Mouse (Mus musculus) G1E-ER4 (cell line): ENCODE results near the gene Gatd1. TPM values are rescaled to one million over a fixed set of nuclear protein-coding genes. Genes with fewer than 3 reads are reported as not detected.

Experiments
- GATA1 ChIP-seq: IDR thresholded peaks from one replicate; pipeline ENCODE4 v1.8.0; 2012; ENCODE audit warnings: low read length, inconsistent platforms
- polyA plus RNA-seq: library from polyadenylated mRNA; stranded (reverse); fragments of >175 nt; gene quantifications from 2 replicates; pipeline ENCODE4 v1.2.3, GENCODE M21; 2012

Gatd1 gene
- polyA plus RNA-seq, 1 experiment, result 16.7 TPM

DNA sequence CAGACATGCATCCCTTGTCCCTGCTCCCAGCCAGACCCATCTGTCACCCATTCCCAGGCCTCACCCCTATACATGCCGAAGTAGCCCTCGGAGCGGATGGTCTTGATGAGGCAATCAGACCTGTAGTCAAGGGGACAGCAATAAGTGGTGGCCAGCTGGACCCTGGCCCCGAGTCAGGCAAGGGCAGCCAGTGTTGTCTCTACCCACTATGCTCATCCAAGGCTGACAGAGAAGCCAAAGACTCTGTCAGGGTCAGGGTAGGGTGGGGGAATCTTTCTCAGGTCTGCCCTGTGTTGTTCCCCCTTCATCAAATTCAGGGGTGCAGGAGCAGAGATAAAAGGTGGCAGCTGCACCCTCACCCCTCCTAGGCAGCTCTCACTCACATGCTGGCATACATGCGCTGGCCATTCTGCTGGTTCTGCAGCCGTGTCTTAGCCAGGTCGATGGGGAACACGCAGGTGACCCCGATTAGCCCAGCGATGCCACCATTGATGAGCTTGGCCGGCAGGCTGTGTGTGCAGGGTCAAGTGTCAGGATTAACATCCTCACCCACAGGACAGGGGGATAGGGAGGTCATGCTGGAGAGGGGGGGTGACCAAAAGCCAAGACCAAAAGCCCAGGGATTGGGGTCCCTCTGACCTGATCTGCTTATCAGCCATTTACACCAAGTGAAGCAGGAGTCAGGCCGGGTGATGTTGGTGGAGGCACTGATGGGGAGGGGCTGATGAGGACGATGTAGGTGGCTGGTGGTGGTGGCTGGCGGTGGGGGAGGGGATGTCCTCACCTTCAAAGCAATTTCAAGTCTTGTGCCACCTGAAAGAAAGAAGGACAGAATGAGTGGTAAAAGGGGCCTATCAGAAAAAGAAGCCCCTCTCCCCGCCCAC is 19.8 kb upstream of the Gatd1 start:
- TF ChIP-seq GATA1, result no peak

DNA sequence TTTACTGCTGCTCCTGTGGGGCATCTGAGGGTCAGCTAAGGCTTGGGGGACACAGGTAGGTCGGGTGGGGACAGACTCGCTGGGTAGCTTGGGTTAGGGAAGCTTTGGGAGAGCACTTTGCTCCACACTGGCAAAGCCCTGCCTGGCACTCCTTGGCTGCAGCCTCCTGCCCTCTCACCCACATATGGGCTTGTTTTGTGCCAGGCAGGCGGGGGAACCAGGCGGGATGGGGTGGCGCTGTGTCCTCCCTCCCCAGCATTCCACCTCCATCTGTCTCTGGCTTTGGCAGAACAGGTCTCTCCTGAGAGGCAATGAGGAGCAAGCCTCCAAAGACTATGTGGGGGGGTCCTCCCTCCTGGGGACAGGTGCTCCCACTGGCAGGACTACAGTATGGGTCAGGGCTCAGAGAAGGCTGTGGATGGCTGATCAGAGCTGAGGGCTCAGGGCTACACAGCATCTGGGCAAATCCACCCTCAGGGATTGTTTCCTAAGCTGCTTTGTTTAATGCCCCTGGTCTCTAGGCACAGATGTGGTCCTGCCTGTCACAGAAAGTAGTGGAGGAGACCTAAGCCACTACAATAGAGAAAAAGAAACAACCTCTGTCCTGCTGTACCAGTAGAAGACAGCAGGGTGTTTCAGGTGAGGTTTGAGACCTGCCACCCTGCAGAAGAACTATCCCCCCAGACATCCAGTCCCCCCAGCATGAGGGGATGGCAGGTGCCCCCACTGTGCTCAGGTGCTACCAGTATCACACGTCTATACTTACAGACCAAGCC is 19.0 kb upstream of the Gatd1 start:
- no peak for TF ChIP-seq GATA1

GRCm38 (mm10) chr7:141432186-141432611 is 18.3 kb upstream of the Gatd1 start:
- no peak for TF ChIP-seq GATA1

GRCm38 (mm10) chr7:141431434-141432185 is 17.7 kb upstream of the Gatd1 start:
- TF ChIP-seq GATA1, result no peak

GRCm38 (mm10) chr7:141430585-141431240 is 16.8 kb upstream of the Gatd1 start:
- no peak for TF ChIP-seq GATA1

GRCm38 (mm10) chr7:141429840-141430584 is 16.1 kb upstream of the Gatd1 start:
- no peak for TF ChIP-seq GATA1

DNA sequence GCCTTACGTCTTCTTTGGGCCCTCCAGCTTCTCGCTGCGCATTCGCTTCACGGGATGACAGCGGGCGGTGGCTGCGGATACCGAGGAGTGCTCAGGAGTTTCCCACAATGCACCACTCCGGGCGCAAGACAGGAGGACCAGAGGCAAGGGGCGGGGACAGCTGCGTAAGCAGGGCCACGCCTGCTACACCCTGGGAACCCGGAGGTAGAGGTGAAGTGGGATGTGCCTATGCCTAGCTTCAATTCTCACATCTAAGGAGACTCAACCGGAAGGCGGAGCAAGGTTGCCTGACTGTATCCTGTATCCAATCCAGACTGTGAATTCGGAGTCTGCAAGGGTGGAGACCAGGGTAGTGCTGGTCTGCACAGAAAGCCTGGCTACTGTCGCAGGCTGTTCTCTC is 15.4 kb upstream of the Gatd1 start, which contains the start of gene Cend1:
TSS of gene Cend1 (minus strand) at position 182 of the 400 bp plus-strand sequence.
- no peak for TF ChIP-seq GATA1

DNA sequence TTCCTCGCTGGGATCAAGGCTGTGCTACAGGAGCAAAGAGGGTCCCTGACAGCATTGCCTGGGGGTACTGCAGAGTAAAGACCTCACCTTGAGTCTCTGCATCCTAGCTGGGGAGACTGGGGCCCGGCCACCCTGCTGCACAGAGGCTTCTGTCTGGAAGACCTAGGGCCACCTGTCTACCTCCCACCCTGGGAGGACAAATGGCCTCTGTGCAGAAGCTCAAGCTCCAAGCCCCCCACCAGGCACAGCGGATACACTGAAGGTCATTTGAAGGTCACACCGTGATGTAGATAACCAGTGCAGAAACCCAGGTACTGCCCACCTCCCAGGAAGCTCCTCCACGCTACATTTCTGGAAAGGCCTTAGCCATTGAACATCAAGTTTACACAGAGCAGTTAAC is 14.8 kb upstream of the Gatd1 start:
- no peak for TF ChIP-seq GATA1

GRCm38 (mm10) chr7:141426948-141427730 is 13.2 kb upstream of the Gatd1 start:
- TF ChIP-seq GATA1, result no peak

DNA sequence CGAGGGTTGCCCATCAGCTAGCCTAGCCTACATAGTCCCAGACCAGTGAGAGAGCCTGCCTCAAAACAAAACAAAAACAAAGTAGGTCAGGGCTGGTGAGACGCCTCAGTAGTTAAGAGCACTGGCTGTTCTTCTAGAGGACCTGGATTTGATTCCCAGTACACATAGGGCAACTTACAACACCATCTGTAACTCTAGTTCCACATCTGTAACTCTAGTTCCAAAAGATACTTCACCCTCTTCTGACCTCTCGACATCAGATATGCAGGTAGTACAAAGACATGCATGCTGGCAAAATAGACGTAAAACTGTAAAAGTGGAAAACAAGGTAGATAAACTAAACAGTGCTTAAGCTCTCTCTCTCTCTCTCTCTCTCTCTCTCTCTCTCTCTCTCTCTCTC is 9.9 kb upstream of the Gatd1 start:
- TF ChIP-seq GATA1, result no peak

- no peak for TF ChIP-seq GATA1
Measured at GRCm38 (mm10) chr7:141420030-141420702, 6.2 kb upstream of the Gatd1 start.

DNA sequence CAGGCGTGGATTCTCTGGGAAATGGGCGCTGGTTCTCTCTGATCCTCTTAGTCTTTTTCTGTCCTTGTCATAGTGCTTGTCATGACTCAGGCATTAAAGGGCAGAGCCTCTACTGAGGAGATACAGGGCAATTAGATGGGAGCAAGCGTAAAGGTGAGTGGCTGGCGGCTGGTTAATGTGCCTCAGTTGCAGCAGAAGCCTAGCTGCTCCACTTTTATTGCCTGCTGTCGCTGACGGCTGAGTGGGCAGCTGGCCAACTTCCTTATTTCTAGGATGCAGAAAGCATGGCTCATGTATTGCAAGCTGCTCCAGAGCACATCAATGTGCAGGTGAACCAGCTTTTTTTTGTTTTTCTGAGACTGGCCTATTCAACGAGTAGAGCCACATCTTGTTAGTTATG is 5.0 kb upstream of the Gatd1 start:
- TF ChIP-seq GATA1, result no peak

DNA sequence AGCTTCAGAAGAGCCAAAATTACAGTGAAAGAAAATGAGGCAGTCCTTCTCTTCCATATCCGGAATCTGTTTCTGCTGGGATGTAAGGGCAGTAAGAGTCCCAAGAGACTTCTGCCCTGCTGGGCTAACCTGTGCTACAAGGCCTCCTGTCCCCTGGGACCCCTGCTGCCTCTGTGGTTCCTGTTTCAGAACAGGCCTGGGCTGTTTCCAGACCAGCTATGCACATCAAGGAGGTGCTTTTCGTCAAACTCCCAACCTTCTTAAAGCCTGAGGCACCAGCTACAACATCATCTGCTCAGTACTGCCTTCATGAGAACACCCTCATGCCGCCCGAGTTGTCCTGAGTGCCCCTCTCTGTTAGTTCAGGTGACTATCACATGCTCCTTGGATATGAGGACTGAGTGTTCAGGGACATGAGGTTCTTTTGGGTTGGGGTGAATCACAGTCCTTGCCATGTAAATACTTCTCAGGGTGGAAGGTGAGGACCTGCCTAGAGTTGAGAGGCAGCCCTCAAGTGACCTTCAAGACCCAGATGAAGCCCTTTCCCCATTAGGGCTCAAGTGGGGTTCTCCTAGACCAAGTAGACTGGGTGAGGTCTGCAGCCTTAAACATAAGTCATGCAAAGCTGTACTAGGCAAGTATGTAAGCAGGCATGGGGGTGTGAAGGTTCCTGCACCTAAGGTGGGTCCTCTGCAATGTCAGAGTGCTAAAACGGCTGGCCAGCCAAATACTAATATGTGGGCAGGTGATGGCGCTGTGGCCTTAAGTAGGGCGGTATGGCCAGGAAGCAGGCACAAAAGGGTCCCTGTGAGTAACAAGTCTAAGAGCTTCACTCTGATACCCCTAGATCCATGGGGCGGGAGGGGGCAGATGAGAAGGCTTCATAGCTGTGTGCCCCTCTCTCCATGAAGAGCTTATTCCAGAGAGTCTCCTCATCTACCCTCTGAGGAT is 4.1 kb upstream of the Gatd1 start:
- no peak for TF ChIP-seq GATA1
